In genomic region chr6:28833380-28833822, GRCm38 (mm10) we compare ENCODE assay signal across 8 mouse cellular contexts. TPM values are rescaled to one million over a fixed set of nuclear protein-coding genes. Genes with fewer than 3 reads are reported as not detected.
A peak's percentile ranks its signal among the peaks of the same experiment; 100 is the strongest.
DNase-seq lines count a peak whose midpoint lies in the region; ATAC-seq and TF ChIP-seq lines count a peak whose summit lies in the region.

No protein-coding gene starts in this region.

- peak overlapping the region; percentile 79 for H3K4me3 ChIP-seq in cortical plate, adult 2 months (ENCODE audit: insufficient read depth, low read length)
- H3K4me3 ChIP-seq in heart, embryonic 13.5 days, result peak overlapping the region; percentile 71
- H3K4me3 ChIP-seq in small intestine, adult 2 months (ENCODE audit: low read depth, low read length), result peak overlapping the region; percentile 76

- no peak for TF ChIP-seq POLR2A in cortical plate, adult 2 months (IDR thresholded peaks at IDR 0.05; ENCODE audit: extremely low read depth, insufficient read depth, low read length)
- no peak for TF ChIP-seq POLR2A in small intestine, adult 2 months (IDR thresholded peaks at IDR 0.05; ENCODE audit: low read depth, low read length)

- H3K9me3 ChIP-seq in heart, embryonic 13.5 days, result no peaks in the 10 kb centered on the region

- H3K4me2 ChIP-seq in heart, embryonic 13.5 days, result peak overlapping the region; percentile 97

- no peak for TF ChIP-seq CTCF in cortical plate, adult 2 months (IDR thresholded peaks at IDR 0.05; ENCODE audit: extremely low read depth, insufficient read depth, low read length)
- TF ChIP-seq CTCF in small intestine, adult 2 months (IDR thresholded peaks at IDR 0.05; ENCODE audit: extremely low read depth, insufficient read length, insufficient replicate concordance, low read depth, low read length), result no peak

- peaks cover 4% of the 10 kb centered on the region; the same call in 1 of the 2 replicates for H3K4me1 ChIP-seq in cortical plate, adult 2 months (ENCODE audit: control insufficient read depth, insufficient read depth, low read length)
- peaks cover 21% of the 10 kb centered on the region for H3K4me1 ChIP-seq in heart, embryonic 13.5 days
- peaks cover 11% of the 10 kb centered on the region for H3K4me1 ChIP-seq in small intestine, adult 2 months (ENCODE audit: control insufficient read depth, insufficient read depth, insufficient read length, low read length)

- H3K9ac ChIP-seq in heart, embryonic 13.5 days, result peak overlapping the region; percentile 85

- peak; percentile 34 for DNase-seq in ovary, postnatal 36 days (ENCODE audit: low spot score)
- DNase-seq in ovary, postnatal 14 days (ENCODE audit: low spot score), result no peak
- DNase-seq in layer of hippocampus, postnatal 10 days (ENCODE audit: low spot score in 2 of 2), result peak; percentile 67 to 77
- peak; percentile 42 to 63 for DNase-seq in lung, postnatal 4 days

- no peaks in the 10 kb centered on the region for H3K36me3 ChIP-seq in heart, embryonic 13.5 days
- no peaks in the 10 kb centered on the region; the same call in 1 of the 2 replicates for H3K36me3 ChIP-seq in small intestine, adult 2 months (ENCODE audit: control insufficient read depth, insufficient read depth, low read length)

- peak; percentile 45; the same call in 1 of the 2 replicates for ATAC-seq in heart, embryonic 13.5 days (ENCODE audit: extremely low read depth, insufficient number of reproducible peaks, low FRiP score, low TSS enrichment)
- ATAC-seq in CD4-positive, CD25-positive, alpha-beta regulatory T cell, adult 4 months, result no peak

- H3K27ac ChIP-seq in cortical plate, adult 2 months (ENCODE audit: insufficient read depth, low read length), result peak overlapping the region; percentile 53
- H3K27ac ChIP-seq in heart, embryonic 13.5 days (replicated peaks), result no peak overlapping the region
- no peak overlapping the region for H3K27ac ChIP-seq in small intestine, adult 2 months (ENCODE audit: insufficient read depth, low read depth, low read length)

- H3K27me3 ChIP-seq in heart, embryonic 13.5 days (replicated peaks), result peaks cover 26% of the 10 kb centered on the region
- H3K27me3 ChIP-seq in small intestine, adult 2 months (ENCODE audit: control insufficient read depth, insufficient read depth, low read length), result peaks cover 16% of the 10 kb centered on the region; the same call in 1 of the 2 replicates

- 1% methylated on average over 41 of the region's 43 CpGs for WGBS in heart, embryonic 13.5 days
- 9% methylated on average over 43 of the region's 43 CpGs for WGBS in small intestine, adult 2 months

RNA-seq across cellular contexts. Expression of gene Lrrc4, which starts 1.9 kb away (rescaled TPM):
- 65.1 and 68.4 TPM in 2 replicates for polyA plus RNA-seq in cortical plate, adult 2 months (2012; rRNA removed)
- 0.40 and 0.41 TPM in 2 replicates for polyA plus RNA-seq in heart, embryonic 13.5 days (2015; fragmentation: Nextera tagmentation; extraction: Ambion mirVana)
- 10 to 100 TPM; 62.3 to 65.5 TPM for total RNA-seq in layer of hippocampus, postnatal 10 days (2021)
- 0.11 and 0.44 TPM in 2 replicates for polyA plus RNA-seq in small intestine, adult 2 months (2012; rRNA removed)
- polyA plus RNA-seq in CD4-positive, CD25-positive, alpha-beta regulatory T cell, adult 4 months (2017; shearing (Covaris generic)), result under 1 TPM; 0.16 to 0.51 TPM

Comparison
In these comparisons a context has a peak if more than half of its experiments do, and no peak if none do; other contexts are left out.
1. RNA of gene Lrrc4, which starts 1.9 kb away (polyA plus RNA-seq): 65.1 to 68.4 TPM in cortical plate, adult 2 months; 0.16 to 0.51 TPM in CD4-positive, CD25-positive, alpha-beta regulatory T cell, adult 4 months, 0.40 to 0.41 TPM in heart, embryonic 13.5 days and 0.11 to 0.44 TPM in small intestine, adult 2 months; every median in the first group is over 10 times any median in the second.
2. Peak in every context shown above with its lines, with median percentiles within 50 percentile points of each other: H3K4me3 ChIP-seq.